Mouse (Mus musculus) fibroblast of lung, adult 2 months (primary cell): ENCODE data around the gene Dhx37.
"Not testable (repeated sequence)": the region's sequence is repeated elsewhere in the genome, so short reads cannot be mapped to it uniquely, and the experiment has no call there.

Experiments used
- DNase-seq: peaks from one replicate; pipeline ENCODE4 v3.0.0-alpha.2; 2011; ENCODE audit warnings: low read depth

Dhx37 gene

GRCm38 (mm10) chr5:125389131-125389578 is 44.8 kb downstream of the Dhx37 start, which contains the start of gene Gm10382:
Gm10382 (plus strand) TSS chr5:125389322.
- DNase-seq, result no peak

GRCm38 (mm10) chr5:125388358-125389092 is 45.4 kb downstream of the Dhx37 start:
- DNase-seq, result no peak

- DNase-seq, result not testable (repeated sequence)
These were observed 46.6 kb downstream of the Dhx37 start for GRCm38 (mm10) chr5:125387295-125387694.

GRCm38 (mm10) chr5:125385215-125385940 is 48.5 kb downstream of the Dhx37 start:
- DNase-seq, result no peak

GRCm38 (mm10) chr5:125384512-125385214 is 49.3 kb downstream of the Dhx37 start:
- no peak for DNase-seq

GRCm38 (mm10) chr5:125383637-125384420 is 50.1 kb downstream of the Dhx37 start:
- DNase-seq, result no peak

GRCm38 (mm10) chr5:125382673-125383558 is 51.0 kb downstream of the Dhx37 start:
- DNase-seq, result peak; percentile 63

- DNase-seq, result no peak
These were observed 51.8 kb downstream of the Dhx37 start for GRCm38 (mm10) chr5:125381954-125382672.

- DNase-seq, result no peak
These were observed 55.0 kb downstream of the Dhx37 start for GRCm38 (mm10) chr5:125378919-125379318.

GRCm38 (mm10) chr5:125377214-125377613 is 56.7 kb downstream of the Dhx37 start:
- no peak for DNase-seq

- no peak for DNase-seq
These were observed 58.0 kb downstream of the Dhx37 start for GRCm38 (mm10) chr5:125375871-125376270.

GRCm38 (mm10) chr5:125372027-125372426 is 61.9 kb downstream of the Dhx37 start:
- no peak for DNase-seq

- DNase-seq, result no peak
These were observed 62.8 kb downstream of the Dhx37 start for GRCm38 (mm10) chr5:125370950-125371693.

- no peak for DNase-seq
These were observed 65.4 kb downstream of the Dhx37 start for GRCm38 (mm10) chr5:125368568-125368967.

- DNase-seq, result peak; percentile 75
These were observed 65.8 kb downstream of the Dhx37 start for GRCm38 (mm10) chr5:125368156-125368555.

- no peak for DNase-seq
These were observed 69.0 kb downstream of the Dhx37 start for GRCm38 (mm10) chr5:125364851-125365429.

- no peak for DNase-seq
These were observed 70.0 kb downstream of the Dhx37 start for GRCm38 (mm10) chr5:125363894-125364293.
